Mouse (Mus musculus): ENCODE data around the gene Map2k3. TPM values are rescaled to one million over a fixed set of nuclear protein-coding genes. Genes with fewer than 3 reads are reported as not detected.

The Map2k3 gene
- polyA plus RNA-seq, 1 experiment: 18.2 TPM

DNA sequence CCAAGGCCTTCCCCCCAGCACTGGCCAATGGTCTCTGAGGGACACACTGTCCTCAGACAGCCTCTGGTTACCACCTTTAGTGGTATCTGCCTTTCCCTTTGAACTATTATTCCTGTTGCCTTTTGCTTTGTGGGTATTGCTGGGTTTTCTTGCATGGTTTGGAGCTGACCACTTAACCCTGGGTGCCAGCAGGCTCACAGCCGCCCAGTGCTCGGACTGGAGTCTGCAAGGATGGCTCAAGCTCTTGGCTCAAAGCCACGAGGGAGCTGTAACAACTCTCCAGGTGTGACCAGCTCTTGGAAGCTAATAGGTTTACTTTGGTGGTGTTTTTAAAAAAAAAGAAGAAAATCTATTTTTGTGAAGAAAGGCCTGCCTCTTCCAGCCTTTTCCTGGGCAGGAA, 20.5 kb downstream of the Map2k3 start:
- H3K27me3 ChIP-seq (ENCODE audit: control insufficient read depth, insufficient read depth, low read length): no peaks in the 10 kb centered on the region
- WGBS: 75% methylated on average over 3 of the region's 3 CpGs
- TF ChIP-seq POLR2A (IDR thresholded peaks at IDR 0.05; ENCODE audit: borderline replicate concordance, insufficient read depth, low read length) (no peak), CTCF (IDR thresholded peaks at IDR 0.05; ENCODE audit: borderline replicate concordance, insufficient read depth, low read depth, low read length) (no peak)
- no peak overlapping the region for H3K27ac ChIP-seq (ENCODE audit: insufficient read depth, low read length)
- no peak for DNase-seq
- peaks cover 9% of the 10 kb centered on the region; the same call in 1 of the 2 replicates for H3K4me1 ChIP-seq (ENCODE audit: control insufficient read depth, insufficient read depth, low read length)
- H3K4me3 ChIP-seq (replicated peaks; ENCODE audit: insufficient read depth, low read depth, low read length): no peak overlapping the region

DNA sequence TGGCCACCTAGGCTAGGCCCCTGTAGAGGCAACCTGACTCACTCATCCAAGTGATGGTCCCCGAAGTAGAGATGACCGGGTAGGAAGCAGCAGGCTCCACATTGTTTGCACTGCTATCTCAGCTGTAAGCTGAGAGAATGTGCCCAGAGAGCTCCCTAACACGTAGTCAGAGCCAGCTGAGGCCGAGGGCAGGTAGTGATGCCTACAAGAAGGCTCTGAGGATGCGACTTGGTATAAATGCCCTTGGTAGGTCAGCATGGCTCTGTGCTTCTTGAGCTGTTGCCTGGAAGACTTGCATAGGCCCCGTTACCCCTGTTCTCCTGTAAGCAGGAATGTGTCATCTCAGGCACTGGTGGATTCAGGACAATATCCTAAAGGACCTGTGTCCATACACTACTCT, 21.2 kb downstream of the Map2k3 start:
- H3K4me3 ChIP-seq (replicated peaks; ENCODE audit: insufficient read depth, low read depth, low read length): no peak overlapping the region

DNA sequence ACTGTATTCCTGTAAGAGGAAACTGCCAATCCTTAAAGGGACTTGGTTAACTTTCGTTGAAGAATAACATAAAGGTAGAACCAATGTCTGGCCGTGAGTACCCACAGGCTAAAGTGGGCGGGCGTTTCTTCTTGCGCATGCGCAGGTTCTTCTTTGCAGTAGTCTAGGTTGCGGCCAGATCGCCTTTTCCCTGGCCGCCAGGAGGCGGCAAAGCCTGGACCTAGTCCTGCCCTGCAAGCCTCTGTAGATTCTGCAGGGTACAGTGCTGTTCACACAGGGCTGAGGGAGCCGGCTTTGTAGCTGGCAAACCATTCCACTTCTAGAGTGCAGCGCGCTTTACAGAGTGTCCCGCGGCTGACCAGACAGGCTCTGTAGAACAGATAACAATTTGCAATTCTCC, 22.0 kb downstream of the Map2k3 start:
- peak; percentile 92 to 93 for DNase-seq
- TF ChIP-seq POLR2A (IDR thresholded peaks at IDR 0.05; ENCODE audit: borderline replicate concordance, insufficient read depth, low read length) (no peak), CTCF (IDR thresholded peaks at IDR 0.05; ENCODE audit: borderline replicate concordance, insufficient read depth, low read depth, low read length) (peak; percentile 92)
- Histone ChIP-seq H3K4me3 (replicated peaks; ENCODE audit: insufficient read depth, low read depth, low read length) (no peak overlapping the region), H3K27ac (ENCODE audit: insufficient read depth, low read length) (no peak overlapping the region), H3K27me3 (ENCODE audit: control insufficient read depth, insufficient read depth, low read length) (no peaks in the 10 kb centered on the region), H3K4me1 (ENCODE audit: control insufficient read depth, insufficient read depth, low read length) (peaks cover 9% of the 10 kb centered on the region; the same call in 1 of the 2 replicates)
- 1% methylated on average over 15 of the region's 15 CpGs for WGBS

More for the DNA sequence above, 21.2 kb downstream of the Map2k3 start:
- no peak overlapping the region for H3K27ac ChIP-seq (ENCODE audit: insufficient read depth, low read length)
- no peak for TF ChIP-seq POLR2A (IDR thresholded peaks at IDR 0.05; ENCODE audit: borderline replicate concordance, insufficient read depth, low read length)
- no peak for TF ChIP-seq CTCF (IDR thresholded peaks at IDR 0.05; ENCODE audit: borderline replicate concordance, insufficient read depth, low read depth, low read length)
- WGBS: 92% methylated on average over 6 of the region's 6 CpGs
- peak in 1 of 2 experiments; percentile 26 for DNase-seq
- H3K27me3 ChIP-seq (ENCODE audit: control insufficient read depth, insufficient read depth, low read length): no peaks in the 10 kb centered on the region
- H3K4me1 ChIP-seq (ENCODE audit: control insufficient read depth, insufficient read depth, low read length): peaks cover 9% of the 10 kb centered on the region; the same call in 1 of the 2 replicates

DNA sequence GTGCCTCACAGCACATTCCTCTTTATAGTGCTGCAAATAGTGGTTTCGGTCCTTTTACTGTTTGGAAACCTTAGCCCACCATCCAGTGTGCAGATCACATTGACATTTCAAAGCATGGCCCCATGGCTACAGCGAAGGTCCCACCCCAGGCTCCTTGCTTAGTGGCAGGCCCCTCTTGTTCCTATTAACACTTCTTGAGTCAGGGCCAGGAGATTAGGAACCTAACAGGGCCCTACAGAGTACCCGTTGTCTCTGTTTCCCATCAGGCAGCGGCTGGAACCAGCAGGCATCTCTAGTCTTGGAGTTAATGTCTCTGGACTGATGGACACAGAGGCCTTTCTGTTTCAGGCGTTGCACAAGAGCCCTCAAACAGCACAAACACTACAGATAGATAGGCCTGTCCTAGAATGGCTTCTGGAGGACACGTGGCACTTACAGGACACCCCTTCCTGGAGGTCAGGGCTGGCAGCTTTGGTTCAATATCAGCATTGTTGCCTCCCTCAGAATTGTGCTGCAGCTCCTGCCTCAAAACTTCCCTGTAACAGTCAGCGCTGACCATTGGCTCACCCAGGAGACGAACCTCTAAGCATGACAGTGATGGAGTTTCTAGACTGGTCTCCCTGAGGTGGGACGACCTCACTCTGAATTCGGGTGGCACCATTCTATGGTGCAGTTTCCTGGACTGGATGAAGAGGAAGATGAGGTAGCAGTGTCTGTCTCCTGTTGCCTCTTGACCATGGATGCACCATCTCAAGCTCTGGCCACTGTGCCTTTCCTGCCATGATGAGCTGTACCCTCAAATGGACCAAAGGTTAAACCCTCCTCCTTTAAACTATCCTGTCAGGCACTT, 22.6 kb downstream of the Map2k3 start:
- TF ChIP-seq CTCF (IDR thresholded peaks at IDR 0.05; ENCODE audit: borderline replicate concordance, insufficient read depth, low read depth, low read length) (no peak), POLR2A (IDR thresholded peaks at IDR 0.05; ENCODE audit: borderline replicate concordance, insufficient read depth, low read length) (no peak)
- Histone ChIP-seq H3K27me3 (ENCODE audit: control insufficient read depth, insufficient read depth, low read length) (no peaks in the 10 kb centered on the region), H3K4me3 (replicated peaks; ENCODE audit: insufficient read depth, low read depth, low read length) (no peak overlapping the region), H3K27ac (ENCODE audit: insufficient read depth, low read length) (no peak overlapping the region), H3K4me1 (ENCODE audit: control insufficient read depth, insufficient read depth, low read length) (peaks cover 9% of the 10 kb centered on the region; the same call in 1 of the 2 replicates)
- DNase-seq: peak; percentile 21 to 28
- 69% methylated on average over 10 of the region's 10 CpGs for WGBS

DNA sequence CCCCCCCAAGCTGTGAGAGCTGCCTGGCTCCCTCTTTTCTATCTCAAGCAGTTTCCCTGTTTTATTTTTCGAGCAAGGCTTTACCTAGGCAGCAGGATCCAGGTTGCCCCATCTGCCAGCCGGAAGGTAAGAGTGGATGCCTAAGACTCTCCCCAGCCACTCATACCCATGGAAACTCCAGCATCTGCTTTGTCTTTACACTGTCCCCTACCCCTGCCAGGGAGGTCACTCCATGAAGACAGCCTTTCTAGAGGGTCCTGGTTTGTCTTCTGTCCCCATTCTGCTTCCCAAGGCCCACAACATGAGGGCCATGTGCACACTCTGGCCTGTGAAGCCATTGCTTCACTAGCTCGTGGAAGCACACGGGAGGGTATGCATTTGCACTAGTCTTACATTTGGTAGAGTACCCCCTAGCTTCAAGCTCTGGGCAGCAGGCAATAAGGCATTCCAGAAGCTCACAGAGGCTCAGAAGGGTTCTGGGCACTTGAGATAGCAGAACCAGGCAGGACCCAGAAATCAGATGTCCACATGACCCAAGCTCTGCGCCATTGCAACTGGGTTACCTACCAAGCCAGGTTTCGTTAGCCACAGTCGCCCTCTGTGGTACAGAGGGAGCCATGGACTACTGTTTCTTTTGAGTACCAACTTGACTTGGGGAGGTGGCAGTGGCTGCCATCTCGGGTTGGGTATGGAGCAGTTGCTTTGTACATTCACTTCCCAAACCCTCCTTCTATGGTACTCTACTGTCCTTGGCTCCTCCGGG, 24.0 kb downstream of the Map2k3 start:
- DNase-seq: no peak
- TF ChIP-seq CTCF (IDR thresholded peaks at IDR 0.05; ENCODE audit: borderline replicate concordance, insufficient read depth, low read depth, low read length) (no peak), POLR2A (IDR thresholded peaks at IDR 0.05; ENCODE audit: borderline replicate concordance, insufficient read depth, low read length) (no peak)
- Histone ChIP-seq H3K27me3 (ENCODE audit: control insufficient read depth, insufficient read depth, low read length) (no peaks in the 10 kb centered on the region), H3K27ac (ENCODE audit: insufficient read depth, low read length) (no peak overlapping the region), H3K4me3 (replicated peaks; ENCODE audit: insufficient read depth, low read depth, low read length) (no peak overlapping the region), H3K4me1 (ENCODE audit: control insufficient read depth, insufficient read depth, low read length) (peaks cover 9% of the 10 kb centered on the region; the same call in 1 of the 2 replicates)
- WGBS: 79% methylated on average over 9 of the region's 9 CpGs

- TF ChIP-seq CTCF (IDR thresholded peaks at IDR 0.05; ENCODE audit: borderline replicate concordance, insufficient read depth, low read depth, low read length) (no peak), POLR2A (IDR thresholded peaks at IDR 0.05; ENCODE audit: borderline replicate concordance, insufficient read depth, low read length) (no peak)
- no peak overlapping the region for H3K4me3 ChIP-seq (replicated peaks; ENCODE audit: insufficient read depth, low read depth, low read length)
- H3K4me1 ChIP-seq (ENCODE audit: control insufficient read depth, insufficient read depth, low read length): peaks cover 9% of the 10 kb centered on the region; the same call in 1 of the 2 replicates
- no peak for DNase-seq
- 97% methylated on average over 4 of the region's 4 CpGs for WGBS
- no peak overlapping the region for H3K27ac ChIP-seq (ENCODE audit: insufficient read depth, low read length)
- H3K27me3 ChIP-seq (ENCODE audit: control insufficient read depth, insufficient read depth, low read length): no peaks in the 10 kb centered on the region
These were observed 27.1 kb downstream of the Map2k3 start for GRCm38 (mm10) chr11:60958948-60959347.

DNA sequence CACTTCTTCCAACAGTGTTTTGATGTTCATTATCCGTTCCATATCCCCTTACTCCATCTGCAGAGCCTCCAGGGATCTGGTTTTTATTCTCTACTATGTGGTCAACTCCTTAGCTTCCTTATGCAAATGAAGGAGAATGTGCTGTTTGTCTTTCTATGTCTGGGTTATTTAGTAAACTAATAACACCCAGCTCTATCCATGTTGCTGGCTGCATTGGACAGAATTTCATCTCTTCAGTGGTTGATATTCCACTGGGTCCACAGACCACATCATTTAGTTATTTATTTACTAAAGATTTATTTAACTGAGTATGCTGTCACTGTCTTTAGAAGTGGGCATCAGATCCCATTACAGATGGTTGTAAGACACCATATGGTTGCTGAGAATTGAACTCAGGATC, 29.3 kb downstream of the Map2k3 start:
- H3K4me1 ChIP-seq (ENCODE audit: control insufficient read depth, insufficient read depth, low read length): no peaks in the 10 kb centered on the region
- whole genome bisulfite sequencing: 48% methylated on average over 1 of the region's 1 CpGs
- H3K4me3 ChIP-seq (replicated peaks; ENCODE audit: insufficient read depth, low read depth, low read length): no peak overlapping the region
- H3K27me3 ChIP-seq (ENCODE audit: control insufficient read depth, insufficient read depth, low read length): no peaks in the 10 kb centered on the region
- no peak for TF ChIP-seq POLR2A (IDR thresholded peaks at IDR 0.05; ENCODE audit: borderline replicate concordance, insufficient read depth, low read length)
- TF ChIP-seq CTCF (IDR thresholded peaks at IDR 0.05; ENCODE audit: borderline replicate concordance, insufficient read depth, low read depth, low read length): no peak
- DNase-seq: no peak
- H3K27ac ChIP-seq (ENCODE audit: insufficient read depth, low read length): no peak overlapping the region
